Mouse (Mus musculus): ENCODE measurements around the gene Gba2.
"Not testable (repeated sequence)": the region's sequence is repeated elsewhere in the genome, so short reads cannot be mapped to it uniquely, and the experiment has no call there.

Gba2 gene

GRCm38 (mm10) chr4:43578376-43579204 lies at the start of gene Gba2, which contains the start of gene Rgp1:
Gba2 (minus strand) TSS chr4:43578873.
Rgp1 (plus strand) TSS chr4:43578715.
- peak; percentile 87 to 94 for DNase-seq (ENCODE audit: low spot score in 2 of 2)

GRCm38 (mm10) chr4:43620146-43620778 lies 41.6 kb upstream of the Gba2 start:
- no peak for DNase-seq (ENCODE audit: low spot score in 2 of 2)

- no peak for DNase-seq (ENCODE audit: low spot score in 2 of 2)
These were observed 34.5 kb upstream of the Gba2 start for GRCm38 (mm10) chr4:43613060-43613730.

GRCm38 (mm10) chr4:43612534-43612933 lies 33.9 kb upstream of the Gba2 start:
- DNase-seq (ENCODE audit: low spot score in 2 of 2) = no peak

- no peak for DNase-seq (ENCODE audit: low spot score in 2 of 2)
These were observed 26.3 kb upstream of the Gba2 start for GRCm38 (mm10) chr4:43604751-43605685.

GRCm38 (mm10) chr4:43604099-43604498 lies 25.4 kb upstream of the Gba2 start:
- DNase-seq (ENCODE audit: low spot score in 2 of 2) = no peak

- no peak for DNase-seq (ENCODE audit: low spot score in 2 of 2)
These were observed 21.7 kb upstream of the Gba2 start for GRCm38 (mm10) chr4:43600195-43600934.

GRCm38 (mm10) chr4:43598650-43599380 lies 20.1 kb upstream of the Gba2 start:
- DNase-seq (ENCODE audit: low spot score in 2 of 2) = no peak

- no peak for DNase-seq (ENCODE audit: low spot score in 2 of 2)
These were observed 19.5 kb upstream of the Gba2 start for GRCm38 (mm10) chr4:43598200-43598599.

- not testable (repeated sequence) for DNase-seq (ENCODE audit: low spot score in 2 of 2)
These were observed 17.9 kb upstream of the Gba2 start for GRCm38 (mm10) chr4:43596597-43596996.

GRCm38 (mm10) chr4:43593453-43593852 lies 14.8 kb upstream of the Gba2 start:
- DNase-seq (ENCODE audit: low spot score in 2 of 2) = no peak

- no peak for DNase-seq (ENCODE audit: low spot score in 2 of 2)
These were observed 13.3 kb upstream of the Gba2 start for GRCm38 (mm10) chr4:43591961-43592360.

- DNase-seq (ENCODE audit: low spot score in 2 of 2) = no peak
These were observed 12.9 kb upstream of the Gba2 start for GRCm38 (mm10) chr4:43591543-43591942.

- DNase-seq (ENCODE audit: low spot score in 2 of 2) = no peak
These were observed 9.0 kb upstream of the Gba2 start for GRCm38 (mm10) chr4:43587681-43588080.

GRCm38 (mm10) chr4:43586411-43586810 lies 7.7 kb upstream of the Gba2 start:
- no peak for DNase-seq (ENCODE audit: low spot score in 2 of 2)

GRCm38 (mm10) chr4:43585682-43586081 lies 7.0 kb upstream of the Gba2 start:
- no peak for DNase-seq (ENCODE audit: low spot score in 2 of 2)

GRCm38 (mm10) chr4:43584444-43585416 lies 6.1 kb upstream of the Gba2 start, which contains the start of gene Msmp:
Msmp (minus strand) TSS chr4:43584494.
- DNase-seq (ENCODE audit: low spot score in 2 of 2) = no peak

- DNase-seq (ENCODE audit: low spot score in 2 of 2) = no peak
These were observed 4.7 kb upstream of the Gba2 start for GRCm38 (mm10) chr4:43583421-43583820.

- no peak for DNase-seq (ENCODE audit: low spot score in 2 of 2)
These were observed 3.6 kb upstream of the Gba2 start for GRCm38 (mm10) chr4:43582241-43582640.

All from urinary bladder, adult 18-20 months (tissue).